Mouse (Mus musculus): Measurements from ENCODE around the gene Cabp1. TPM values are rescaled to one million over a fixed set of nuclear protein-coding genes. Genes with fewer than 3 reads are reported as not detected.

Cabp1 gene
- total RNA-seq, 4 experiments from 2014 or later = 11.8 to 59.6 (median 41.5) TPM

DNA sequence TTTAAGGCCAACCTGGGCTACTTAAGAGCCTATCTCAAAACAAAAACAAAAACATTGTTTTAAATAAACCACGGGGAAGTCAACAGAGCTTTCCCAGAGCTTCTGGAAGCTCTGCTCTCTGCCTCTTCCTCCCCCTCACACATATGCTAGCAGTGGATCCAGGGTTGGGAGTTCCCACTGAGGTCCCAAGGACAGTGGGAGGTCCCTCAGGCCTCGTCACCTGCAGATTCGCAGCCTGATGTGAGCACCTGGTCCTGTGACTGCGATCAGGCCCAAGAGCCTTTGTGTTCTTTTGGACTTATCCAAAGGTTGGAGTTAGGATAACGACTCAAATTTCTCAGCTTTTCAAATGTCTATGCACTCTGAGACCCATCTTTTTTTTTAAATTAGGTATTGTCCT is 14.4 kb upstream of the Cabp1 start:
- no peak for DNase-seq

DNA sequence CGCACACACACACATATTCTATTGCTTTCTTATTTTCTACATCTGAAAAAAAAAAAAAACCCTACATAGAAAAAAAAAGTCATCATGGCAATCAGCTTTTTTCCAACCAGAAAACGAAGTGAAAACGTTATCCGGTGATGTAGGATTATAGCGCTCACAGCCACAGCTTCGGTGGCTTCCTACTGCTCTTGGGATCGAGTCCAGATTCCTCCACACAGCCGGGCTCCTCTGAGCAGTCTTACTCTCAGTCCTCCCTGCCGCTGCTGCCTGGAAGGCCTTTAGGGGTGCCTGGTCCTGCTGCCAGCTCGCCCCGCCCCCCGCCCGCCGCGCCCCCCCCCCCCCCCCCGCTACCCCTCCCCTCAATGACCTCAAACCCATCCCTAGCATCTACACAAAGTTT is 13.7 kb upstream of the Cabp1 start:
- no peak for DNase-seq

- DNase-seq = no peak
Measured at GRCm38 (mm10) chr5:115207244-115207643, 13.1 kb upstream of the Cabp1 start.

DNA sequence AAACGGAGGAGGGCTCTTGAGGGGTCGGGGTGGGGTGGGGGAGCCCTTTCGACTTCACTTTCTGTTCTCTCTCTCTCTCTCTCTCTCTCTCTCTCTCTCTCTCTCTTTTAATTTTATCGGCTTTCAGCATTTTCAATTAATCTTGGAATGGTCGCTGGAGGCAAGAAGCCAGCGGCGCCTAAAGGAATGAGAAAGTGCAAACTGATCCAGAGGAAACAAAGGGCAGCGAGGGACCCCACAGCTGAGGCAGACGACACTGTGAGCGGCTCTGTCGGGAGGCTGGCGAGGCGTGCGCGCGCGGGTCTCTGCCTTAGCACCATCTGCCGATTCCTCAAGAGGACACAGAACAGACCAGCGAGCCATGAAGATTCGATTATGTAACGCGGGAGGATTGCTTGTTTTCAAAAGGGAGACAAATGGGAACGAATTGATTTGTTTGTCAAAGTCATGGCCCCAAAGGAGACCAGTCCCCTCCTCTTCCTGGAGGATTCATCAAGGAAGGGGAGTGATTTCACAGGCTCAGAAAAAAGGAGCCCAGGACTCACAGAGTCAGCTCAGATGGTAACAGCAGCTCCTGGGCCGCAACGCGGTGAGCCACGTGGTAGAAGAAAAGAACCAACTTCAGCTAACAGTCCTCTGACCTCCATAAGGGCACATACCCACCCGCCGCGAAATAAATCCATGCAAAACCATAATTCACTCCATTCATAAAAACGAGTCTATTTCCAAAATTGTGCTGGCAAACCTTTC is 10.6 kb upstream of the Cabp1 start:
- no peak for DNase-seq

DNA sequence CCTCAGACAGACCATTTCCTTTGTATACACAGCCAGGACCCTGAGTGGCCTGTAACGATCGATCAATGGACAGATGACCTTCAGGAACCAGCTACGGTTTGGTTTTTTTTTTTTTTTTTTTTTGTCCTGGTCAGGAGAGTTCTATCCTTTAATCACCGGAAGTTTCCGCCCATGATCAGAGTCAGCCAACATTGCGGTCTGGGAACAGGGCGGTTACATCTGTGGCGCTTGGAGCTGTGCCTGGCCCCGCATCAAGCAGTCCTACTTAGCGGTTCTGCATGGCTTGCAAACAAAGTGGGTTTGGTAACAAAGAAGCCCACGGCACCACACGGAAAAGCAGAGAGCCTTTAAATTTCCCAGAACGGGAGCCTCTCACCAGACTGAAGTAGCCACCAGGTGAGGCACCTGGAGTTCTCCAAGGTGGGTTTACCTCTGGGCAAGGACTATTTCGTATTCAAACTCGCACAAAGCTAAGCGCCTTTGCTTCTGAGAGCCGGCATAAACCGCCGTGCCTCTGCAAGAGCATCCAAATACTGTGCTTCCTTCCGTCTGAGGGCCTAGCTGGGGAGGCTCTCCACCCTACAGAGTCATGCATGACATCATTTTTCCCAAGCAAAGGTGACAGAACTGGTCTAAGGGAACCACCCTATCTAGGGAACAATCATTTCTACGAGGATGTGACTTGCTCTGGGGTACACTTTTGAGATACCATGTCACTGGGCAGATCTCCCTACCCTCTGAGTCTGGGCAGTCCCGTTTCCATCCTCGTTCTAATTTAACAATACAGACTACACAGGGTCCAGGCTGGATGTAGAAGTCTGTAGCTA is 9.8 kb upstream of the Cabp1 start:
- DNase-seq = no peak

DNA sequence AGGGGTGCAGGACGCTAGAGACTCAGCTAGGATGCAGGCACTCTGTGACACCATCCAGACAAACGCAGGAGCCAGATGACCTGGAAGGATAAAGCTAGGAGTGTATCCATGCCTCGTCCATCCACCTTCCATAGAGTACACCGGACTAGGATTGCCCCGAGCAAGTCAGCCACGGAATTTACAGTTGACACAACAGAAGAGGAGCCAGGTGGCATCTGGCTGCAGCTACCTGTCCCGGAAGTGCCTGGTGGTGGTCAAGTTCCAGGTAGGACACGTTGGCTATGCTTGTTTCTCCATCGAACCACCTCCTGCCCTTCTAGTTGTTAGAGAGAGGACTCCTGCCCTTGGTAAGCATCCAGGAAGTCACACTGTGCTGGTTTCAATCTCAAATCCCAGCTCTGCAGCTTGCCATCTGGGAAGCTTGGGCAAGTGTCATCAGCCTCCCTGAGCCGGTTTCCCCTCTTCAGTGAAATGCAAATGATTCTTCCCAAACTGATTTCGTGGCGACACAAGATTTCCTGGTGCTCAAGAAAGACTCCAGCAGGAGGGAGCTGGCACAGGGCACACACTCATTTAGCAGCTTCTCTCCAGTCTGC is 543 bp upstream of the Cabp1 start:
- DNase-seq = no peak

DNA sequence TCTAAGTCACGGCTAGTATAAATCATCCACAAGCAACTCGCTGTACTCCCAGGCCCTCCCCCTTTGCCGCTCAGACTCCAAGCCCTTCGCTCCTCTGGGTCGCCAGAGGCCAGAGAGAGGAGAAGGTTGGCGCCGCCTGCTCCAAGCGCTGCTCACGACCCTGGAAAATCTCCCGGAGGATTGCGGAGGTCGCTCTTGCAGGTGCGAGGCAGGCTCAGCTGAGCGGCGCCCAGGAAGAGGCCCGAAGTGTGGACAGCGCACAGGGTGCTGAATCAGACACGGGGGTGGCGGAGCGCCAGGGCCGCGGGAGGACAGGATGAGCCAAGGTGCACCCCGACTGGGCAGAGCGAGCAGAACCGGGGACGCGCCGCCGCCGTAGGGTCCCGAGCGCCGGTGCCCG is 955 bp downstream of the Cabp1 start:
- peak; percentile 68 for DNase-seq

DNA sequence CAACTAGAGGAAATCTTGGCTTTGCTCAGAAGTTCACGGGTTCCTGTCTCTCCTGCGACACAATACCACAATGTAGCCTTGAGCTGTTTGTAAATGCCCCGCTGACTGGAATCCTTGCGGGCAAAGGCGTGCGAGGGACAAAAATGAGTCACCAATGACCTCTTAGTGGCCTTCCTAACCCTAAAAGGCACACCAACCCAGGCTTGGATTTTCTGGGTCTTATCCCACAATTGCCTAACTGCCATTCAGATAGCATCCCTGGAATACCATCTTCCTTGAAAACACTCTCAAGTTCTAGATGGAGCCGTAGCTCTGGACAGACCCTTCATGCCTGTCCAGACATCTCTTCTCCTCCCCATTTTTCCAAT is 1.4 kb downstream of the Cabp1 start:
- DNase-seq = peak; percentile 62

GRCm38 (mm10) chr5:115191880-115192827 is 2.0 kb downstream of the Cabp1 start:
- DNase-seq = no peak

DNA sequence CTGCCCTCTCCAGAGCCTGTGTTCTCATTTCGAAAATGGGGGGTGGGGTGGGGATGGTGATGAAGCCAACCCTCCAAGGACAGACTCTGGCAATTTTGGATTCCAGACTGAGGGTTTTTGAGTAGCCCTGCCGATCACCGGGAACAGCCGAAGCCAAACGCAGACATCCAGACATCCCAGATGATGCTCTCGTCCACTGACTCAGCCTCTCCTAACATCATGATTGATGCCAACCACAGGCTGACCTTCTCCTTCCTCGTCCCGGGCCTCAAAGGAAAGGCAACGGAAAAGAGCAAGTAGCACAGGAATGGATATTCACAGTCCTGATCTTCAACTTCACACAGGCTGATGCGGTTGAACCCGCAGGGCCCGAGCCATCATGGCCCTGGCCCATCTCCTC is 4.1 kb downstream of the Cabp1 start:
- no peak for DNase-seq

DNA sequence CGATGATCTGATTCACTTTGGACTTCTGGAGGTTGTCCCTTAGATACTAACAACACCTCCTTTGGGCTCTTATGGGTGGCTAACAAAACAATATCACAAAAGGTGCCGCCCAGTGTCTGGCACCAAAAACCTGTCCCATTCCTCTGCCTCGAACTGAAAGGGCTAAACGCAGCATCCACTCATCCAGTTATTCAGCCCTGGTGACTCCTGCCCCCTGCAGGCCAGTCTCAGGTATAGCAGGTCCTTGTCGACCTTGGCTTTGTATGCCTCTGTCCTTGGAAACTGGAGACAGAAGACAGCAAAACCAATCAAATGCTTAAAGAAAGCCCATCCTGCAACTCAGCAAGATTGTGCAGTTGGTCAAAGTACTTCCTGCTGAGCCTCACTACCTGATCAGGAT is 5.4 kb downstream of the Cabp1 start:
- no peak for DNase-seq

DNA sequence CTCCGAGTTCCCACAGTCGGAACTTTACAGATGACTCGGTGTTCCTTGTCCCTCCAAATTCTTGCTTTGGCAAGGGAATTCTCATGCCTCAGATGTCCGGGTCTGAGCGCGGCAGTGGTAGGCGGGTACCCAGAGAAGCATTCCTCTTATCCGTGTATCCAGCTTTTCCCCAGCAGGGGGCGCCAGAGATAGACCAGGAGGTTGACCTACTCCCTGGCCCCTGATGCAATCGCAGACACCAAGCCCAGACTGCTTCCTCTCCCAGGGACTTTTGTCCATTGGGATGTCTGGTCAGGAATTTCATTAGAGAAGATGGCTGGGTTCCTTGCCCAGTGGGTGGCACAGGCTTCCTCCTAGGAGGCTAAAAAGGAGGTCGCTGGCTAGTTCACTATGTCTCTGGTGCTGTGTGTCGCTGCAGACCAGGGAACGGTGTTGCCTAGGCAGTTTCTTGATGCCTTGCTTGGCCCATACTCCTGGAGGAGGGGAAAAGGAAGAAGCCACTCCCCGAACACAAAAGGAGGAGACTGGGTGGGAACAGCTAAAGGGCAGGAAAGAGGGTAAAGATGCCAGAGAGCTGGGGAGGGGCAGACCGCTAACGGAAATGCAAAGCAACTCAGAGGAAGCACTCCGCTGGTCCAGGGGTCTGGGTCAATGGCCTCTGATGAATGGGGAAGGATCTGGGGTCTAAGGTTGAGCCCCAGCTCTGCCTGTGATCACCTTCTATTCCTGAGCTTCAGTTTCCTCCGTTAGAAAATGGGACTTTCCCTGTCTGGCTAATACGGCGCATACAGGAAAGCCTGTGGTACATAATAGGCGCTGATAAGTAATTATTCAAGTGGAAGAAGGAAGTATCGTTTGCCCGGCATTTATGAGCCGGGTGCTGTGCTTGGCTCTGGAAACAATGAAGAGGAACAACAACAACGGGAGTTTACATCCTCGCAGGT is 6.7 kb downstream of the Cabp1 start:
- DNase-seq = peak; percentile 89

GRCm38 (mm10) chr5:115186371-115187073 is 7.7 kb downstream of the Cabp1 start:
- DNase-seq = no peak

DNA sequence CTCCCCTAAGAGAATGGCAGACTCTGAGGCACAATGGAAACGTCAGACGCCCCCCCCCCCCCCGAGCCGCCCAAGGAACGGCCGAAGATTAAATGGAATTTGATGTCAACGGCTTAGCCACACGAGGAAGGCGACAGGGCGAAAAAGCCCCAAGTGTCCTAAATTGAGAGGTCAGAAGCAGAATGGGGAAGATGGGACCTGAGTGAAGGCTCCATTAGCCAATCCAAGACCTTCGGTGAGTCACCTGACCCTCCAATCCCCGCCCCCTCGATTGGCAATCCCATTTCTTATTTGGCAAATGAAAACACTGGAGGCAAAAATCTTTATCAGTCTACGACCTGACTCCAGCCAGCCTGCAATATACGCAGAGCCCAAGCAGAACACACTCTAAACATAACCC is 9.5 kb downstream of the Cabp1 start:
- DNase-seq = no peak

DNA sequence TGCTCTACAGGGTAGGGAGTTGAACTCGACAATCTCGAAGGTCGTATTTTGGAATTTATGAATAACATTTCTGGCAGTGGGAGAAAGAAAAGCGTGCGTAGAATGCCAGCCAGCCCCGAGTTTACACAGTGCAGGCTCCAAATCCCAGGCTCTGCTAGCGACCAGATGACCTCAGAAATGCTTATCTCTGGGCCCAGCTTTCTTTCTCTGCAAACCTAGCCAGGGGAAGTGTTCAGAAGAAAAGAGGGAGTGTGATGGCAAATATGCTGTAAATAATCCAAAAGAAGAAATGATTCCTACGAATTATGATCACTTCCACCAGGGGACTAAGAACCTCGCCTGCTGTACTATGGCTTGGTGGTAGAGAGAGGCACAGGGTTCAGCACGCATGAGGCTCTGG is 10.7 kb downstream of the Cabp1 start:
- DNase-seq = no peak

DNA sequence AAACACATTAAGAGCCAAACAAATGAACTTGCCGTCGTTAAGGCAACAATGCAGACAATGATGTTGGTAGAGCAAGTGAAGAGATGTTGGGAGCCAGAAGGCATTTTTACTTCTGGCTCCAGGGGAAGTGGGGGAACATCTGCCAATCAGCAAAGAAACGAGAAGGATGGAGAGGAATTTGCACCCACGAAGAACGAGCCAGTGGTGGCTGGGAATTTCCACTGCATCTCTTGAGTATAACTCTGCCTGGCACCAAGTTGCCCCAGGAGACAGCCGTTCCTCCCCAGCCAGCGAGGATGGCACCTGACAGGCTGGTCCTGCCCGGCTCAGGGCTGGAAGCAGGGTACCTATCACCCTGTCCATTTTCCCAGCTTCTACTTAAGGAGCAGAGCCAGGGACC is 11.3 kb downstream of the Cabp1 start:
- no peak for DNase-seq

DNA sequence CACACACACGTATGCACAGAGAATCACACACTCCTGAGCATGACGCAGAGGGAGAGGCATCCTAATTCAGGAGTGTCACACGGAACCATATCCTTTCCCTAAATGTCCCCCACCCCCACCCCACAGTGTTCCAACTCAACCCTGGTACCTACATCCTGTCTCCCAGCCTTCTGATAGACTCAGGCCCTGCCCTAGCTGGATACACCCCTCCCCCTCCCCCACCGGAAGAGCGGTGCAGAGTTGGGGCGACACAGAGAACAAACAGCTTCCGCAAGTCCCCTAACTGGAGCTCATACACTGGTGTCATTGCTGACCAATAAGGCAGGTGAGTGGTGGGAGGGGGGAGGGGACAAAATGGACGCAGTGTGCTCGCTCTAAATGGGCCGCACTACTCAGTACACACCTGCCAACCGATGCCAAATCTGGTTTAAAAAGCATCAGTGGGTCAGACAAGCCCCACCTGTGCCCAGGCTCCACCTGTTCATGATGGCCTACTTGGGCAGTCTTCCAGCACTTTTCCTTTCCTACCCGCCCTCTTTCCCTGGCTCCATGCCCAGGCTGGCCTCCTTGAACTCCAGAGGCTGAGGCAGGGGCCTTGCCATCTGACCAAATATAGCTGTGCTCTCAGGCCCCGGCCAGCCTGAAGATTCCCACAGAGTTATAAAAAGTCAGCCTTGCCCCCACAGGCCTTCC is 12.8 kb downstream of the Cabp1 start:
- no peak for DNase-seq

GRCm38 (mm10) chr5:115179596-115179995 is 14.6 kb downstream of the Cabp1 start:
- DNase-seq = no peak

GRCm38 (mm10) chr5:115177866-115178265 is 16.3 kb downstream of the Cabp1 start:
- DNase-seq = no peak

DNA sequence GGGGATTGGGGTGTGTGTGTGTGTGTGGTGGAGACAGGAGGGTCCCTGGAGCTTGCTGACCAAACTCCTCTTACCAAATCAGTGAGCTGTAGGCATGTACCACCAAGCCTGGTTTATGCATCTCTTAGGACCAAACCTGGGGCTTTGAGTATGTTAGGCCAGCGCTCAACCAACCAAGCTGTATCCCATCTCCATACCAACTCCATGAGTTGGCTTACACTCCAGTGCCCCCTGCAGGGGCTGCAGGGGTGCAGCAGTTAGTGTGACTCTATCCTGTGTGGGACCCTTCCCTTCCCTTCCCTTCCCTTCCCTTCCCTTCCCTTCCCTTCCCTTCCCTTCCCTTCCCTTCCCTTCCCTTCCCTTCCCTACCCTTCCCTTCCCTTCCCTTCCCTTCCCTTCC is 19.6 kb downstream of the Cabp1 start:
- DNase-seq = no peak
